Mouse (Mus musculus): ENCODE measurements around the gene Gm11172.

DNA sequence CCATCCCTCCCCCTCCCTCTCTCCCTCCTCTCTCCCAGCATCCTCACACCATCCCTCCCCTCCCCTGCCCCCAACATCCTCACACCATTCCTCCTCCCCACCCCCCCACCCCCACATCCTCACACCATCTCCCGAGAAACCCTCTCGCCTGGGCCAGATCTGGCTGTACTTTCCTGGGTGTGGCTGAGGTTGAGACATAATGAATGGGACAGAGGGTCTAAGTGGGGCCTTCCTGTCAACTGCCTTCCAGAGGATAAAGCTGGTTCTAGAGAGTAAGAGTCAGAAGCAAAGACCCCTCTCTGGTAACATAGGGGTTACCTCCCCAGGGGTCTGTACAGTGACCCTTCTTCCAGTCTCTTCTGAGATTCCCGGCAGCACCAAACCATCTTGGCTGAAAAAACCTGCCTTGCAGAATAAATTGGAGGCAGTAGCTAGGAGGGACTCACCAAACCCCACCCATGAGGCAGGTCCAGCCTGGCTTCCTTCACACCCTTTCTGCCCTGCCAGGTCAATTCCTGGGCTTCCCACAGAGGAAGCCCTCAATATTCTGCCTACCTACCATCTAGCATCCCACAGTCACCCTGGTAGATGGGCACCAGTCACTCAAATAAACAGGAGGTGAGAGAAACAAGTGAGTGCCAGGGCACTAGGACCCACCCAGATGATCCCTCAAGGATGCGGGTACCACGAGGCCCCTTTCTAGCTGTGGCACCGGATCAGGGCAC is 49.0 kb upstream of the Gm11172 start:
- TF ChIP-seq CTCF (IDR thresholded peaks at IDR 0.05; ENCODE audit: borderline replicate concordance, insufficient read depth, low read length) (no peak), POLR2A (IDR thresholded peaks at IDR 0.05; ENCODE audit: low read depth, low read length) (no peak)
